Mouse (Mus musculus) limb, embryonic 14.5 days (tissue): ENCODE measurements around the gene Tnk2. TPM values are rescaled to one million over a fixed set of nuclear protein-coding genes. Genes with fewer than 3 reads are reported as not detected.

Experiments used
- ATAC-seq: fragments of 200-750 bp; cut with Nextera tagmentation; 2 replicates; pipeline ENCODE4 v1.8.0; 2017; ENCODE audit warnings: low read depth, moderate number of reproducible peaks, moderate TSS enrichment; ENCODE audit not compliant: low FRiP score
- DNase-seq: peaks from one replicate; pipeline ENCODE4 v3.0.0-alpha.2; 2015; ENCODE audit warnings: low spot score
- H3K27ac ChIP-seq: fragments of 300-500 bp; sonication (generic); replicated peaks from 2 replicates; pipeline ENCODE4 v1.5.1; 2014; ENCODE audit warnings: low read depth, mild to moderate bottlenecking, low read length, moderate library complexity, mixed read lengths
- H3K27me3 ChIP-seq: fragments of 300-500 bp; sonication (generic); 2 replicates; pipeline ENCODE4 v1.6.1; 2014; ENCODE audit warnings: low read length, mixed read lengths; ENCODE audit not compliant: control insufficient read depth, insufficient read depth
- H3K36me3 ChIP-seq: fragments of 300-500 bp; sonication (generic); 2 replicates; pipeline ENCODE4 v1.6.1; 2014; ENCODE audit warnings: mild to moderate bottlenecking, low read length, moderate library complexity, mixed read lengths; ENCODE audit not compliant: control insufficient read depth, insufficient read depth
- H3K4me1 ChIP-seq: fragments of 300-500 bp; sonication (generic); 2 replicates; pipeline ENCODE4 v1.6.1; 2014; ENCODE audit warnings: antibody characterized with exemption, low read length, mixed read lengths; ENCODE audit not compliant: control insufficient read depth, insufficient read depth
- H3K4me2 ChIP-seq: fragments of 300-500 bp; sonication (generic); replicated peaks from 2 replicates; pipeline ENCODE4 v1.6.1; 2014; ENCODE audit warnings: low read depth, mild to moderate bottlenecking, low read length, moderate library complexity; ENCODE audit not compliant: severe bottlenecking
- H3K4me3 ChIP-seq: fragments of 300-500 bp; sonication (generic); replicated peaks from 2 replicates; pipeline ENCODE4 v1.5.1; 2014; ENCODE audit warnings: low read length
- H3K9ac ChIP-seq: fragments of 300-500 bp; sonication (generic); 2 replicates; pipeline ENCODE4 v1.6.1; 2014; ENCODE audit warnings: mild to moderate bottlenecking, low read depth, low read length, moderate library complexity; ENCODE audit not compliant: severe bottlenecking
- H3K9me3 ChIP-seq: fragments of 300-500 bp; sonication (generic); 2 replicates; pipeline ENCODE4 v1.6.1; 2016; ENCODE audit warnings: low read length; ENCODE audit not compliant: control insufficient read depth
- POLR2A ChIP-seq: fragments of 200-500 bp; IDR thresholded peaks from 2 replicates; pipeline ENCODE4 v1.8.0; 2012; ENCODE audit warnings: inconsistent platforms, mild to moderate bottlenecking, moderate library complexity, borderline replicate concordance; ENCODE audit not compliant: insufficient read depth, insufficient read length; ENCODE audit errors: extremely low read depth
- WGBS: fragments of 180-500 bp; shearing (Covaris S2); extraction: QIAGEN DNeasy Blood & Tissue Kit; methylation state at CpG from one replicate; pipeline ENCODE4 v1.1.7; 2014; 5-methylcytosine and 5-hydroxymethylcytosine counted together
- polyA plus RNA-seq, 2 experiments: library from polyadenylated mRNA; depleted of rRNA in 1 of 2; stranded (reverse) in 1 of 2; unstranded in 1 of 2; fragments of >200 nt; fragmentation: Nextera tagmentation in 1 of 2; extraction: Ambion mirVana in 1 of 2; gene quantifications; 2 replicates each; pipeline versions ENCODE4 v1.2.1 to v1.2.3; 2012 to 2014

Tnk2 gene
- polyA plus RNA-seq, 2 experiments: 16.0 to 98.1 TPM

DNA sequence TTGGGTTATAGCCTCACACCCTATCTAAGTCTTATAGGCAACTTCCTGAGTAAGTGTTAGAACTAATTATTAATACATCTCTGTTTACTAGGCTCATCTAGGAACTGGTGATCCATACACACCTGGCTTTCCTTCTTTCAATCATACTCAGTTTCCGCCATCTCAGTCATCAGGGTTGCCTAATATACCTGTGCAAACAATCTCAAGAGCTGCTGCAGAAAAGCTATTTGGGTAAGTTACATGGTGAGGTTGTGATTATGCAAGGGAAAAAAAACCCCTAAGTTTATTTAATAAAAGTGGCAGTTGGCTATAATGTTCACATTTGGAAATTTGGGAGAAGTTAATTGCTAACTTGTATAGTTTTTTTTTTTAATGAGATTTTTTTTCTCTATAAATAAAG, 24.7 kb upstream of the Tnk2 start:
- H3K4me3 ChIP-seq: no peak overlapping the region
- DNase-seq (no peak), ATAC-seq (no peak)
- H3K27me3 ChIP-seq: no peaks in the 10 kb centered on the region
- H3K9ac ChIP-seq: no peak overlapping the region
- H3K9me3 ChIP-seq: no peaks in the 10 kb centered on the region
- no peak for TF ChIP-seq POLR2A
- H3K27ac ChIP-seq: no peak overlapping the region
- H3K4me2 ChIP-seq: no peak overlapping the region
- 90% methylated on average over 1 of the region's 1 CpGs for whole genome bisulfite sequencing
- H3K4me1 ChIP-seq: no peaks in the 10 kb centered on the region
- H3K36me3 ChIP-seq: peaks cover 58% of the 10 kb centered on the region

DNA sequence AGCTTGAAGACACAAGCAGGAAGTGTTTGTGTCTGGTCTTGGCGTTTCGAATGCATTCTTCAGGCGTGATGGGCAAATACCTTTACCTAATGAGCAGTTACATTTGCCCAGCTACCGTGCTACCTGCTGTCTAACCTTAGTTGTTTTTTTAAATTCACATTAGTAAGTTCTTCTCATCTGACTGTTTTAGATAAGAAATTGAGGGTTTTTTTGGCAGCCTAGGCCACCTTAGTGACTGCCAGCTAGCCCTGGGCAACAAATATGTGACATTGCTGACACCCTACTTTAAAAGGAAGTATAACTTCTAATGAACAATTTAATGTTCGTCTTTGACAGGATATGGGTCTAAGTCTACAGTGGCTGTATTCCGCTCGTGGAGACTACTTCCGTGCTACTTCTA, 15.5 kb upstream of the Tnk2 start:
- H3K36me3 ChIP-seq: peaks cover 58% of the 10 kb centered on the region
- ATAC-seq (no peak), DNase-seq (no peak)
- H3K4me3 ChIP-seq: no peak overlapping the region
- WGBS: 91% methylated on average over 8 of the region's 8 CpGs
- H3K4me2 ChIP-seq: no peak overlapping the region
- no peaks in the 10 kb centered on the region for H3K4me1 ChIP-seq
- no peak overlapping the region for H3K9ac ChIP-seq
- H3K27me3 ChIP-seq: no peaks in the 10 kb centered on the region
- no peak for TF ChIP-seq POLR2A
- H3K9me3 ChIP-seq: no peaks in the 10 kb centered on the region
- H3K27ac ChIP-seq: no peak overlapping the region

DNA sequence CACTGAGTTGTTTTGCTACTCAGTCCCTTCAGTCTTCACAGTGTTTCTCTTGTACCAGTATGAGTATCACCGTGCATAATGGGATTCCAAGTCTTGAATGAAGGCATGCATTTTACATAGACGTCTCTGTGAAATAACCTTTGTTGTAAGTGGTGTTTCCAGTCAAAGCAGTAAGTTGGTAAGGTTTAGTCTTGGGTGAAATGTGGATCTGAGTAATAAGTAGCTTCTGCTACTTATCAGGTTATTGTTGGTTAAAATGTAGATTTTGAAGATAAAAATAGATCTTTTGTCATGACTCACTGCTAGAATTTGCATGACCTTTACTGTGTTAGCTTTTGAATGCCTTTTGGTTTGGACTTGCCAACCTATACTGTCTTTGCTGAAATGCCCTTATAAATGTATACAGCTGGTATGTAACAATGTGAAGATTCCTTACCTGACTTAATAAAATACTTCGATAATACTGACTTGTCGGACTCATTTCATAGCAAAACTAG, 11.3 kb upstream of the Tnk2 start:
- DNase-seq (no peak), ATAC-seq (no peak)
- H3K27ac ChIP-seq: no peak overlapping the region
- H3K4me3 ChIP-seq: no peak overlapping the region
- TF ChIP-seq POLR2A: no peak
- H3K36me3 ChIP-seq: peaks cover 24% of the 10 kb centered on the region
- H3K27me3 ChIP-seq: no peaks in the 10 kb centered on the region
- 92% methylated on average over 4 of the region's 4 CpGs for WGBS
- H3K9me3 ChIP-seq: no peaks in the 10 kb centered on the region
- H3K9ac ChIP-seq: no peak overlapping the region
- H3K4me2 ChIP-seq: no peak overlapping the region
- no peaks in the 10 kb centered on the region for H3K4me1 ChIP-seq

DNA sequence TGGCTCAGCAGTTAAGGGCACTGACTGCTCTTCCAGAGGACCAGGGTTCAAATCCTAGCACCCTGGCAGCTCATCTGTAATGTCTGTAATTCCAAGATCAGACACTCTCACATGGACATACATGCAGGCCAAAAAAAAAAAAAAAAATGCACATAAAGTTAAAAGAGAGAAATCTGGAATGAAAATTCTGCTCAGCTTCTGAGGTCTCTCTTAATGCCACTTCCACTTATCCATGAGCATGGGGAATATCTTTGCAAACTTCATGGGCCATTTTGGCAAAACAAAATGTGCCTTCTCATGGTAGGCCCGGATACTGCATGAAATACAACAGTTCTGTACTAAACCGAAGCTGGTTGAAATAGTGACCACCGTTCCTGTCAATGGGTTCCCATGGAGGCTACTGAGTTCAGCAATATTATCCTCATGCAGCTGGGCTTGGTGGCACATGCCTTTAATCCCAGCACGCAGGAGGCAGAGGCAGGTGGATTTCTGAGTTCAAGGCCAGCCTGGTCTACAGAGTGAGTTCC, 10.1 kb upstream of the Tnk2 start:
- H3K4me1 ChIP-seq: 0 out of 2 replicates have a peak, but pooled peaks cover 3% of the 10 kb centered on the region
- H3K9me3 ChIP-seq: no peaks in the 10 kb centered on the region
- 89% methylated on average over 4 of the region's 4 CpGs for WGBS
- no peak overlapping the region for H3K9ac ChIP-seq
- no peak overlapping the region for H3K4me2 ChIP-seq
- H3K36me3 ChIP-seq: peaks cover 24% of the 10 kb centered on the region
- ATAC-seq (no peak), DNase-seq (no peak)
- H3K4me3 ChIP-seq: no peak overlapping the region
- H3K27me3 ChIP-seq: no peaks in the 10 kb centered on the region
- no peak overlapping the region for H3K27ac ChIP-seq
- TF ChIP-seq POLR2A: no peak

DNA sequence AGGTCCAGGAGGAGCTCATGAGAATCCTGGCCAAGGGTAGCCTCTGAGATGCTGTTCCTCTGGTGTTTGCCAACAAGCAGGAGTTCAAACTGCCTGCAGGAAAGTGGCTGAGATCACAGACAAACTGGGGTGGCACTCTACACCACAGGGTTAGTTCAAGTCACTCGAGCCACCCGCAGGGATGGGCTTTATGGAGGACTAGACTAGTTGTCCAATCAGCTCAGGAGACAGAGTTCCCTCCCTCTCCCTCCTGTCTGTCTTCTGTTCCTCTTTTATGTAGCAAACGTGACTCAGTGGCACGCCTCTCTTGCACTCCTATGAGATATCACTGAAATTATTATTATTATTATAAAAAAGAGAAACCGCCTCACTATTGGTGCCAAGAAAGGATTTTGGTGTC, 9.5 kb upstream of the Tnk2 start:
- Histone ChIP-seq H3K36me3 (peaks cover 19% of the 10 kb centered on the region), H3K9ac (no peak overlapping the region), H3K27ac (no peak overlapping the region), H3K27me3 (no peaks in the 10 kb centered on the region), H3K4me1 (0 out of 2 replicates have a peak, but pooled peaks cover 5% of the 10 kb centered on the region), H3K9me3 (no peaks in the 10 kb centered on the region), H3K4me3 (no peak overlapping the region), H3K4me2 (no peak overlapping the region)
- 83% methylated on average over 5 of the region's 5 CpGs for WGBS
- no peak for DNase-seq
- no peak for TF ChIP-seq POLR2A
- no peak for ATAC-seq
